Comparison of ENCODE assay signal across 11 mouse cellular contexts in genomic region chr7:49258088-49258487, GRCm38 (mm10).
DNase-seq lines count a peak whose midpoint lies in the region; ATAC-seq and TF ChIP-seq lines count a peak whose summit lies in the region.
"Had no signal": no experiment of that assay in that cellular context is flagged by ENCODE, and none has a peak within 500 bp of the region (broad histone marks: within the 10 kb centered on the region; RNA-seq: fewer than 3 reads in every experiment).

No protein-coding gene starts in this region.

- peak; percentile 98 for DNase-seq in heart, adult 11 months
- DNase-seq in lung, adult 2 months: no peak
- peak; percentile 59 for DNase-seq in heart, adult 8-10 months (ENCODE audit: low spot score)
- peak; percentile 80 for DNase-seq in lung, postnatal 0 days (ENCODE audit: low spot score)
- no peak for DNase-seq in midbrain, embryonic 11.5 days (ENCODE audit: low spot score, missing footprints)
- no peak for DNase-seq in spleen, adult 12 weeks (ENCODE audit: low spot score)
- DNase-seq: adrenal gland, postnatal 25 days had no signal

- TF ChIP-seq EP300 in lung, postnatal 0 days (IDR thresholded peaks at IDR 0.05): peak; percentile 77

- peaks cover 33% of the 10 kb centered on the region for H3K4me1 ChIP-seq in heart, embryonic 12.5 days (replicated peaks)
- 0 out of 2 replicates have a peak, but pooled peaks cover 3% of the 10 kb centered on the region for H3K4me1 ChIP-seq in lung, embryonic 15.5 days
- peaks cover 5% of the 10 kb centered on the region; the same call in 1 of the 2 replicates for H3K4me1 ChIP-seq in lung, adult 2 months (ENCODE audit: control insufficient read depth, insufficient read depth, low read length)
- 0 out of 2 replicates have a peak, but pooled peaks cover 4% of the 10 kb centered on the region for H3K4me1 ChIP-seq in lung, postnatal 0 days (ENCODE audit: insufficient read depth, low read depth, low read length)
- H3K4me1 ChIP-seq in midbrain, embryonic 11.5 days (ENCODE audit: control insufficient read depth, insufficient read depth, low read length): peaks cover 2% of the 10 kb centered on the region
- H3K4me1 ChIP-seq: intestine, embryonic 15.5 days had no signal

- no peak overlapping the region for H3K9ac ChIP-seq in heart, embryonic 12.5 days
- no peak overlapping the region for H3K9ac ChIP-seq in lung, embryonic 15.5 days
- no peak overlapping the region for H3K9ac ChIP-seq in lung, postnatal 0 days (replicated peaks; ENCODE audit: low read depth)
- no peak overlapping the region for H3K9ac ChIP-seq in midbrain, embryonic 11.5 days (ENCODE audit: low read length)
- H3K9ac ChIP-seq: intestine, embryonic 15.5 days had no signal

- 60% methylated on average over 6 of the region's 6 CpGs for WGBS in heart, embryonic 12.5 days
- 59% methylated on average over 6 of the region's 6 CpGs for WGBS in lung, embryonic 15.5 days
- 49% methylated on average over 6 of the region's 6 CpGs for WGBS in lung, adult 2 months
- 55% methylated on average over 6 of the region's 6 CpGs for WGBS in lung, postnatal 0 days
- 90% methylated on average over 6 of the region's 6 CpGs for WGBS in midbrain, embryonic 11.5 days

- no peak overlapping the region for H3K4me2 ChIP-seq in heart, embryonic 12.5 days
- no peak overlapping the region for H3K4me2 ChIP-seq in lung, embryonic 15.5 days
- H3K4me2 ChIP-seq in lung, postnatal 0 days (replicated peaks; ENCODE audit: low read depth, low read length): no peak overlapping the region
- no peak overlapping the region for H3K4me2 ChIP-seq in midbrain, embryonic 11.5 days
- H3K4me2 ChIP-seq: intestine, embryonic 15.5 days had no signal

- H3K36me3 ChIP-seq in heart, embryonic 12.5 days: no peaks in the 10 kb centered on the region
- no peaks in the 10 kb centered on the region for H3K36me3 ChIP-seq in lung, embryonic 15.5 days
- no peaks in the 10 kb centered on the region for H3K36me3 ChIP-seq in lung, postnatal 0 days (ENCODE audit: insufficient read depth, low read length)
- H3K36me3 ChIP-seq in midbrain, embryonic 11.5 days (ENCODE audit: control insufficient read depth, insufficient read depth, low read length): no peaks in the 10 kb centered on the region
- H3K36me3 ChIP-seq: intestine, embryonic 15.5 days had no signal

- no peaks in the 10 kb centered on the region for H3K27me3 ChIP-seq in heart, embryonic 12.5 days (replicated peaks)
- H3K27me3 ChIP-seq in lung, embryonic 15.5 days: no peaks in the 10 kb centered on the region
- H3K27me3 ChIP-seq in lung, postnatal 0 days (replicated peaks; ENCODE audit: insufficient read depth, low read length): no peaks in the 10 kb centered on the region
- no peaks in the 10 kb centered on the region for H3K27me3 ChIP-seq in midbrain, embryonic 11.5 days (ENCODE audit: control insufficient read depth, insufficient read depth, low read length)
- H3K27me3 ChIP-seq: intestine, embryonic 15.5 days had no signal

- H3K27ac ChIP-seq in heart, embryonic 12.5 days (ENCODE audit: poor library complexity, severe bottlenecking): no peak overlapping the region
- peak overlapping the region; percentile 33; the same call in 1 of the 2 replicates for H3K27ac ChIP-seq in lung, embryonic 15.5 days
- peak overlapping the region; percentile 70 for H3K27ac ChIP-seq in lung, postnatal 0 days (ENCODE audit: low read length)
- no peak overlapping the region for H3K27ac ChIP-seq in midbrain, embryonic 11.5 days (ENCODE audit: low read depth, low read length)
- H3K27ac ChIP-seq: intestine, embryonic 15.5 days had no signal

- no peak overlapping the region for H3K4me3 ChIP-seq in heart, embryonic 12.5 days
- H3K4me3 ChIP-seq in lung, embryonic 15.5 days: no peak overlapping the region
- no peak overlapping the region for H3K4me3 ChIP-seq in lung, adult 2 months (replicated peaks; ENCODE audit: extremely low read depth, low read depth, low read length)
- no peak overlapping the region for H3K4me3 ChIP-seq in lung, postnatal 0 days (ENCODE audit: low read depth, low read length)
- H3K4me3 ChIP-seq in midbrain, embryonic 11.5 days (ENCODE audit: low read depth, low read length): no peak overlapping the region
- H3K4me3 ChIP-seq: erythroblast, embryonic 14.5 days; intestine, embryonic 15.5 days had no signal

- no peak for TF ChIP-seq POLR2A in lung, adult 2 months (IDR thresholded peaks at IDR 0.05; ENCODE audit: borderline replicate concordance, extremely low read depth, low read depth, low read length)

- ATAC-seq in heart, embryonic 12.5 days (ENCODE audit: insufficient number of reproducible peaks, low FRiP score): no peak
- ATAC-seq in lung, embryonic 15.5 days (ENCODE audit: borderline replicate concordance, extremely low read depth, low FRiP score, low TSS enrichment): no peak
- ATAC-seq in lung, postnatal 0 days: peak; percentile 88
- no peak for ATAC-seq in midbrain, embryonic 11.5 days (ENCODE audit: low FRiP score)
- ATAC-seq: intestine, embryonic 15.5 days had no signal

- no peaks in the 10 kb centered on the region for H3K9me3 ChIP-seq in heart, embryonic 12.5 days (replicated peaks)
- H3K9me3 ChIP-seq in lung, embryonic 15.5 days: no peaks in the 10 kb centered on the region
- H3K9me3 ChIP-seq in lung, postnatal 0 days (ENCODE audit: low read length): no peaks in the 10 kb centered on the region
- H3K9me3 ChIP-seq in midbrain, embryonic 11.5 days (ENCODE audit: control insufficient read depth, low read length): no peaks in the 10 kb centered on the region
- H3K9me3 ChIP-seq: intestine, embryonic 15.5 days had no signal

- TF ChIP-seq CTCF in lung, adult 2 months (IDR thresholded peaks at IDR 0.05; ENCODE audit: insufficient read depth, low read length): no peak
- TF ChIP-seq CTCF in lung, postnatal 0 days (IDR thresholded peaks at IDR 0.05): no peak

Comparison
In these comparisons a context has a peak if more than half of its experiments do, and no peak if none do; other contexts are left out.
1. DNase-seq: peak in heart, adult 11 months (single experiment), heart, adult 8-10 months (single experiment) and lung, postnatal 0 days (single experiment); none in lung, adult 2 months (single experiment), midbrain, embryonic 11.5 days (single experiment) and spleen, adult 12 weeks (single experiment).
2. H3K27ac ChIP-seq: peak in lung, embryonic 15.5 days (single experiment) and lung, postnatal 0 days (single experiment); none in heart, embryonic 12.5 days (single experiment) and midbrain, embryonic 11.5 days (single experiment).